Mouse (Mus musculus): ENCODE data around the gene Shisa9.

DNA sequence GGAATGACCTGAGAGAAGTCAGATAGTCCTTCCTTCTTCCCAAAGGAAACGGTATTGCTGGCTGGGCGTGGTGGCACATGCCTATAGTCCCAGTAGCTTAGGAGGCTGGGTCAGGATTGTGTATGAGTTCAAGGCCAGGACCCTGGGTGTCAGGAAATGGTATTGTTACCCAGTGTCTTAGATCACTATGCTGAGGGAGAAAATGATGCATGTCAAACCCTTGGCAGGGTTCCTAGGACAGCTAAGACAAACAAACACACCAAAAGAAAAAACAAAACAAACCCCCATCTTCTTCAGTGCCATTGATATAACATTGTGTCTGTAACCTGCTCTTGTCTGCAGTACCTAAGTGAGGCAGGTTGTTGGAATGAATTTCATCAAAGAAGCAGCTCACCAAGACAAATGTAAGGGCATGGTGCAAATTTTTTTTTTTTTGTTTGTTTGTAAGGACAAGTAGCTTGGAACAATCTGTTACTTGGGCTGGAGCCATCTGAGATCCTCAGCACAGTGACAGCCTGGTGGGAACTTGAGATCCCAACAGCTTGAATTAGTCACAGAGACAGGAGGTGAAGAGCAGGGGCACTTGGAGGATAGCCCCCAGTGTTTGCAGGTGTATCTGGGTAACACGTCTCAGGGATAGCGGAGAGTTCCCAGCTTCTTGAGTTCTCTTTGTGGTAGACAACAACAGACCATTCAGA, 34.2 kb downstream of the Shisa9 start:
- TF ChIP-seq CTCF (IDR thresholded peaks at IDR 0.05; ENCODE audit: low read depth) (no peak), EP300 (optimal IDR thresholded peaks at IDR 0.05) (no peak)

Measured in stomach, postnatal 0 days (tissue).